Mouse (Mus musculus): ENCODE measurements around the gene Chaf1a. TPM values are rescaled to one million over a fixed set of nuclear protein-coding genes. Genes with fewer than 3 reads are reported as not detected.
"Not testable (repeated sequence)": the region's sequence is repeated elsewhere in the genome, so short reads cannot be mapped to it uniquely, and the experiment has no call there.

The Chaf1a gene
- polyA plus RNA-seq, 1 experiment from 2014 or later: 30.8 TPM

DNA sequence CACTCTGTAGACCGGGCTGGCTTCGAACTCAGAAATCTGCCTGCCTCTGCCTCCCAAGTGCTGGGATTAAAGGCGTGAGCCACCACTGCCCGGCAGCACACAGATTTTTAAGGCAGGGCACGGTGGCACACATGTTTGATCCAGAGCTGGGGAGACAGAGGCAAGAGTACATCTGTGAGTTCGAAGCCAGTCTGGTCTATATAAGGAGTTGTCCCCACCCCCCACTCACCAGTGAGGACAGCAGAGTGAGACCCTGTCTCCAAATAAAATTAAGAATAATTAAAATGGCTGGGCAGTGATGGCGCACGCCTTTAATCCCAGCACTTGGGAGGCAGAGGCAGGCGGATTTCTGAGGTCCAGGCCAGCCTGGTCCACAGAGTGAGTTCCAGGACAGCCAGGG, 38.1 kb downstream of the Chaf1a start:
- not testable (repeated sequence) for H3K27me3 ChIP-seq; H3K9me3 ChIP-seq (replicated peaks); H3K9ac ChIP-seq; ATAC-seq (replicated peaks; ENCODE audit: low FRiP score)
- Histone ChIP-seq H3K27ac (peak overlapping the region; percentile 74), H3K4me3 (replicated peaks) (peak overlapping the region; percentile 66), H3K4me1 (peaks cover 46% of the 10 kb centered on the region), H3K36me3 (peaks cover 17% of the 10 kb centered on the region), H3K4me2 (peak overlapping the region; percentile 95)
- WGBS: 68% methylated on average over 9 of the region's 9 CpGs

- under 1% methylated on average over 61 of the region's 61 CpGs for WGBS
- H3K9ac ChIP-seq: peak within 1 kb of the TSS; percentile 88
- no peaks in the 10 kb centered on the region for H3K9me3 ChIP-seq (replicated peaks)
- H3K27me3 ChIP-seq: no peaks in the 10 kb centered on the region
- peaks cover 22% of the 10 kb centered on the region for H3K36me3 ChIP-seq
- peaks cover 39% of the 10 kb centered on the region for H3K4me1 ChIP-seq
- peak within 1 kb of the TSS; percentile 95 for H3K4me2 ChIP-seq
- H3K4me3 ChIP-seq (replicated peaks): peak within 1 kb of the TSS; percentile 66
- peak; percentile 94 for ATAC-seq (replicated peaks; ENCODE audit: low FRiP score)
- H3K27ac ChIP-seq: peak within 1 kb of the TSS; percentile 74
Measured at GRCm38 (mm10) chr17:56078880-56079795, 38.9 kb downstream of the Chaf1a start, which contains the start of gene Hdgfl2. Gene Hdgfl2, plus strand, starts transcription at chr17:56079634.

- ATAC-seq (replicated peaks; ENCODE audit: low FRiP score): no peak
- H3K36me3 ChIP-seq: peaks cover 28% of the 10 kb centered on the region
- no peaks in the 10 kb centered on the region for H3K27me3 ChIP-seq
- 1% methylated on average over 11 of the region's 11 CpGs for whole genome bisulfite sequencing
- peak overlapping the region; percentile 95 for H3K4me2 ChIP-seq
- peak overlapping the region; percentile 56; the same call in 1 of the 2 replicates for H3K27ac ChIP-seq
- no peaks in the 10 kb centered on the region for H3K9me3 ChIP-seq (replicated peaks)
- H3K9ac ChIP-seq: peak overlapping the region; percentile 88
- peaks cover 36% of the 10 kb centered on the region for H3K4me1 ChIP-seq
- peak overlapping the region; percentile 66 for H3K4me3 ChIP-seq (replicated peaks)
Measured at GRCm38 (mm10) chr17:56079921-56080320, 39.7 kb downstream of the Chaf1a start.

DNA sequence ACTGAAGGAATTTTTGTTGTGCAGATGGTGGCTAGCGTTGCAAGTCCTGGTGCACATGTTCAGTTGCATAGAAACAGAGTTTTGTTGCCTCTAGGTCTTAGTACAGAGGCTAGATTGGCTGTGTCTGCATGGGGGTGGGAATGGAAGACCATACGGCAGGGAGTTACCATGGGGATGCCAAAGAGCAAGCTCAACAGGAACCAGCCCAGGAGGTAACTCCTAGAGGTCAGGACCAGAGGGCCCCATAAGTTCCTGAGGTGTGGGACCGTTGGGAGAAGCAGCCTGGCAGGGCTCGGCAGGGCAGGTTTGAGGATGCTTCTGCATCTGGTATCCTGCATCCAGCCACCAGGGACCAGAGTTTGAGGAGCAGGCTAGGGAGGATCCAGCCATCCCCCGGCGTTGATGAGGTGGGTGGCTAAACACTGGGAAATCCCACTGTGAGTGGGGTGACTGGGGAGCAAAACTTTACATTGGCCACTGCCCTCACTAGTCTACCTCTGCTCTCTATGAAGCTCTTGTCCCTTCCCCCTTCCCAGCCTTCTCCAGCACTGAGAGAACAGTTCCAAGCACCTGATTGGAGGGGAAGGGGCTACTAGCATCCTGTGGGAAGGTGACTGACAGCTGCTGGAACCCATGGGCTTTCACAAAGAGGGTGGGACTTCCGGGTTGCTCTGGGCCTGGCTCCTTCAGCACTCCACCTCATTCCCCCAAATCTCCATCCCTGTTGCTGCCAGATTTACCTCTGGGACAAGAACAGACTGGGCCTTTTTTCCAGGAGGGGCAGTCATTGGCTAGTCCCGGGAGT, 40.7 kb downstream of the Chaf1a start:
- Histone ChIP-seq H3K4me2 (peak overlapping the region; percentile 95), H3K9me3 (replicated peaks) (no peaks in the 10 kb centered on the region), H3K36me3 (peaks cover 38% of the 10 kb centered on the region), H3K27ac (peak overlapping the region; percentile 61), H3K4me3 (replicated peaks) (peak overlapping the region; percentile 66), H3K4me1 (peaks cover 29% of the 10 kb centered on the region), H3K9ac (peak overlapping the region; percentile 88), H3K27me3 (no peaks in the 10 kb centered on the region)
- peak; percentile 38 for ATAC-seq (replicated peaks; ENCODE audit: low FRiP score)
- WGBS: 7% methylated on average over 8 of the region's 8 CpGs

DNA sequence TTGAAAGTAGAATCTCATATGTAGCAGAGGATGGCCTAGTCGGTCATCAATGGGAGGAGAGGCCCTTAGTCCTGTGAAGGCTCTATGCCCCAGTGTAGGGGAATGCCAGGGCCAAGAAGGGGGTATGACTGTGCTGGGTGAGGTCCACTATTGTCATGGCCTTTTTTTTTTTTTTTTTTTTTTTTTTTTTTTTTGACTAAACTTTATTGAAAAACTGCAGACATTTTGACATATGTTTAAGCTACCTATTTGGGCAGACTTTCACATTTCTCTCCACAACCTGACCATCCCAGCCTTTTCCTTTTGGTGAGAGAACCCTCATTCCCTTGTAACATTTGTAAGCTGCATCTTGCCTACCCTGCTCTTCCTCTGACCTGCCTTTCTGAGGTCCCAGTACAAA, 52.1 kb downstream of the Chaf1a start:
- H3K27ac ChIP-seq: no peak overlapping the region
- ATAC-seq (replicated peaks; ENCODE audit: low FRiP score): no peak
- no peak overlapping the region for H3K4me3 ChIP-seq (replicated peaks)
- H3K9me3 ChIP-seq (replicated peaks): no peaks in the 10 kb centered on the region
- peaks cover 82% of the 10 kb centered on the region for H3K36me3 ChIP-seq
- no peak overlapping the region for H3K9ac ChIP-seq
- no peak overlapping the region for H3K4me2 ChIP-seq
- no peaks in the 10 kb centered on the region for H3K4me1 ChIP-seq
- no peaks in the 10 kb centered on the region for H3K27me3 ChIP-seq
- 69% methylated on average over 1 of the region's 1 CpGs for WGBS

- Histone ChIP-seq H3K36me3 (peaks cover 84% of the 10 kb centered on the region), H3K27me3 (no peaks in the 10 kb centered on the region), H3K4me3 (replicated peaks) (no peak overlapping the region), H3K4me2 (no peak overlapping the region), H3K9me3 (replicated peaks) (no peaks in the 10 kb centered on the region), H3K27ac (no peak overlapping the region), H3K9ac (no peak overlapping the region), H3K4me1 (no peaks in the 10 kb centered on the region)
- 92% methylated on average over 1 of the region's 1 CpGs for WGBS
- ATAC-seq (replicated peaks; ENCODE audit: low FRiP score): no peak
Measured at GRCm38 (mm10) chr17:56092794-56093193, 52.6 kb downstream of the Chaf1a start.

GRCm38 (mm10) chr17:56096883-56097282, 56.6 kb downstream of the Chaf1a start:
- Histone ChIP-seq H3K9ac (no peak overlapping the region), H3K4me3 (replicated peaks) (no peak overlapping the region), H3K4me2 (no peak overlapping the region), H3K4me1 (no peaks in the 10 kb centered on the region), H3K27me3 (no peaks in the 10 kb centered on the region), H3K36me3 (peaks cover 91% of the 10 kb centered on the region), H3K9me3 (replicated peaks) (no peaks in the 10 kb centered on the region), H3K27ac (no peak overlapping the region)
- 92% methylated on average over 12 of the region's 12 CpGs for WGBS
- no peak for ATAC-seq (replicated peaks; ENCODE audit: low FRiP score)

GRCm38 (mm10) chr17:56098180-56098579, 57.9 kb downstream of the Chaf1a start:
- no peaks in the 10 kb centered on the region for H3K4me1 ChIP-seq
- peaks cover 97% of the 10 kb centered on the region for H3K36me3 ChIP-seq
- H3K9ac ChIP-seq: no peak overlapping the region
- no peak for ATAC-seq (replicated peaks; ENCODE audit: low FRiP score)
- 92% methylated on average over 8 of the region's 8 CpGs for WGBS
- H3K4me2 ChIP-seq: no peak overlapping the region
- H3K9me3 ChIP-seq (replicated peaks): no peaks in the 10 kb centered on the region
- no peaks in the 10 kb centered on the region for H3K27me3 ChIP-seq
- no peak overlapping the region for H3K4me3 ChIP-seq (replicated peaks)
- H3K27ac ChIP-seq: no peak overlapping the region

GRCm38 (mm10) chr17:56098711-56099572, 58.7 kb downstream of the Chaf1a start:
- H3K9ac ChIP-seq: no peak overlapping the region
- no peak overlapping the region for H3K27ac ChIP-seq
- no peaks in the 10 kb centered on the region for H3K4me1 ChIP-seq
- H3K4me3 ChIP-seq (replicated peaks): no peak overlapping the region
- H3K36me3 ChIP-seq: peaks cover 98% of the 10 kb centered on the region
- H3K27me3 ChIP-seq: no peaks in the 10 kb centered on the region
- H3K9me3 ChIP-seq (replicated peaks): no peaks in the 10 kb centered on the region
- no peak for ATAC-seq (replicated peaks; ENCODE audit: low FRiP score)
- H3K4me2 ChIP-seq: no peak overlapping the region
- 94% methylated on average over 15 of the region's 15 CpGs for WGBS

GRCm38 (mm10) chr17:56100811-56101210, 60.6 kb downstream of the Chaf1a start:
- Histone ChIP-seq H3K4me2 (no peak overlapping the region), H3K27me3 (no peaks in the 10 kb centered on the region), H3K36me3 (peaks cover 80% of the 10 kb centered on the region), H3K4me3 (replicated peaks) (no peak overlapping the region), H3K9me3 (replicated peaks) (no peaks in the 10 kb centered on the region), H3K27ac (no peak overlapping the region), H3K4me1 (no peaks in the 10 kb centered on the region), H3K9ac (no peak overlapping the region)
- ATAC-seq (replicated peaks; ENCODE audit: low FRiP score): no peak
- 96% methylated on average over 3 of the region's 3 CpGs for WGBS

DNA sequence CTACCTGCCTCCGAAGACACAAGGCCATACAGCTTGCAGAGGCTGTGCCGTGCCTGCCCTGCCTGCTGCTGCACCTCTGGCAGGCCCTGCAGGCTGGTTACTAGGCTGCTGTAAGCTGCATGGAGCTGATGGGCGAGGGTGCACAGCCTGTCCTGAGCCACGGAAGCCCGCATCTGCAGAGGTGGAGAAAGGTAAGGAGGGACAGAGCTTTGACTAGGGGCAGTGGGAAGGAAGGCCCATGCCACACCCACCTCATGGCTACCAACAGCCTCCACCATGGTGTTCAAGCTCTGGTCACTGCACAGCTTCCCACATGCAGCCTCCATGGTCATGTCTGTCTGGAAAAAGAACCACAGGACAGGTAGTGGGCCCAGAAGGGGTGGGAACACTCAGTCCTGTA, 61.9 kb downstream of the Chaf1a start:
- whole genome bisulfite sequencing: 95% methylated on average over 5 of the region's 5 CpGs
- Histone ChIP-seq H3K27me3 (no peaks in the 10 kb centered on the region), H3K4me3 (replicated peaks) (no peak overlapping the region), H3K4me2 (no peak overlapping the region), H3K36me3 (peaks cover 67% of the 10 kb centered on the region), H3K9me3 (replicated peaks) (no peaks in the 10 kb centered on the region), H3K4me1 (no peaks in the 10 kb centered on the region), H3K9ac (no peak overlapping the region), H3K27ac (no peak overlapping the region)
- no peak for ATAC-seq (replicated peaks; ENCODE audit: low FRiP score)

Data from kidney, embryonic 15.5 days (tissue).